Mouse (Mus musculus) yolk sac, embryonic 10.5 days (tissue): Measurements from ENCODE around the gene Slc4a4.

Experiments used
- DNase-seq: peaks from one replicate; pipeline ENCODE4 v3.0.0-alpha.2; 2017; ENCODE audit warnings: low spot score

The Slc4a4 gene

DNA sequence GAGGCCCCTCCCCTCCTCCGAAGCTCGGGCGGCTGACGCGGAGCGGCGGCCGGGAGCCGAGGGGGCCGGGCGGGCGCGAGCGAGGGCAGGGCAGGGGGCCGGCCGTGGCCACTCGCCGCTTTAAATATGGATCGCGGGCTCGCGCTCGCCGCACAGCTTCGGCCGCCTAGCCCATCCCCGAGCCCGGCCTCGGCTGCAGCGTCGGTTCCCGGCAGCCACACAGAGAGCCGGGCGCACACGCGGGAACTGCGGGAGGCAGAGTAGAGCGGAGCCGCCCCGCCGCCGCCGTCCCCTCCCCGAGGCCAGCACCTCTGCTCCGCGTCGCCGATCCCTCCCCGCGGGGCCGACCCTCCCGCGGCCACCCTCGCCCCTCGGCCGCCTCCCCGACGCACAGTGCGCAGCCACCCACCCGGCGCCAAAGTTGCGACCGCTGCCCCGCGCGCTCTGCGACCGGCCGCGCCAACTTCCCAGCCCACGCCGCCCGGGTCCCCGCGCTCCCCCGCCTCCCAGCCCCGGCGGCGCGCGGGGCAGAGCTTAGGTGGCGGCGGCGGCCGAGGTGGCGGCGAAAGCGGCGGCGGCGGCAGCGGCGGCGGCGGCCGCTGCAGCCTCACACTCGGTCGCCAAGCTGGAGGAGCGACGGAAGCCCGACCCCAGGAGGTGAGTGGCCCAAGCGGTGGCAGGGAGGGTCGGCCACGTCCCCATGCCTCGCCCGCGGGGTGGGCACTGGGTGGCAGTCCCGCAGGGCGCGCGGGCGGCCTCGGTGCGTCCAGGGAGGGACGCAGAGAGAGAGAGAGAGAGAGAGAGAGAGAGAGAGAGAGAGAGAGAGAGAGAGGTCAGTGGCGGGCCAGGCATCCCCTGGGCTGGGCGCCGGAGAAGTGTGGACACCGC is at the start of gene Slc4a4:
TSS of gene Slc4a4 (plus strand) at position 151 of the 888 bp plus-strand sequence.
- peak; percentile 69 for DNase-seq

DNA sequence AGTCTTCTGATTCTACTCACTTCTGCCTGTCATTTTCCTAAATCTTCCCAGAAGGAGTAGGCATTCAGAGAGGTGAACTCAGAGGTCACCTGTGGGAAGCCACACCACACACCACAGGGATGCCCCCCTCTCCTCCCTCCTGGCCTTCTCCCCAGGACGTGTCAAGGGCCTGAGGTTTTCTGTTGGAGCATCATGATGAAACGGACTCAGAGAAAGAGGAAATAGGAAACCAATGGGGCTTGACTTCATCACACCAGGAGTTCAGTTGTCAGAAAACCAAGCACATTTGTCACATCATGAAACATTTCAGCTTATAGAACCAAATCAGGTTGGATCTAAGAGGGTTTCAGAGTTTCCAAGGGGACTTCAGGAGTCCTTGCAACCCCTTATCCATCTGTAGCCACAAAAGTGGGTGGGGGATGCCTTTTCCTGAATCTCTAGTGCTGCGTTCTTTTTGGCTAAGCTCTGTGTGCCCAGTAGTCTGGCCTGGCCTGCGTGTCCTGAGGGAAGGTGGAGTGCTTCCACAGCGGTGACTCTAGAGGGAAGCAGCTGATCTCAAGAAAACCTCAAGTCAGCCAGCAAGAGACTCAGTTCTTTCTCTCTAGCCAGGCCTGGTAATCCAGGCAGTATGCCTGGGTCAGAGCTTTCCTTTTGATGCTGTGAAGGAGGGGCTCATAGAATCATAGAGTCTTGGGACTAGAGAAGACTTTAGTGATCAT is 46.4 kb upstream of the Slc4a4 start:
- no peak for DNase-seq

GRCm38 (mm10) chr5:88857311-88857710 is 29.3 kb upstream of the Slc4a4 start:
- DNase-seq, result no peak

GRCm38 (mm10) chr5:88857801-88858200 is 28.8 kb upstream of the Slc4a4 start:
- no peak for DNase-seq

DNA sequence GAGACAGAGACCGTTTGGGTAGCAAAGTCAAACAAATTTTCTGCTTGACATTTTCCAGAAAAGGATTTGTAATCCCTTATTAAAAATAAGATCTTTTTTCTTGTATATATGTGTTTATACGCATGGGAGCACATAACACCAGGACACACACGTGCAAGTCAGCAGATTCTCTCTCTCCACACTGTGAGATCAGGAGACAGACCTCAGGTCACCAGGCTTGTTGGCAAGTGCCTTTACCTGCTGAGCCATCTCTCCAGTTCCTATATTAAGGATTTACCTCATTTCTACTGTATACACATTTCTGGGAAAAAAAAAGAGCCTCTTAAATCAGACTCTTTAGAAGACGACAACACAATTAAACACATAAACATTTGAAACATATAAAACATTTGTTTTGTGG is 28.4 kb upstream of the Slc4a4 start:
- DNase-seq, result no peak

DNA sequence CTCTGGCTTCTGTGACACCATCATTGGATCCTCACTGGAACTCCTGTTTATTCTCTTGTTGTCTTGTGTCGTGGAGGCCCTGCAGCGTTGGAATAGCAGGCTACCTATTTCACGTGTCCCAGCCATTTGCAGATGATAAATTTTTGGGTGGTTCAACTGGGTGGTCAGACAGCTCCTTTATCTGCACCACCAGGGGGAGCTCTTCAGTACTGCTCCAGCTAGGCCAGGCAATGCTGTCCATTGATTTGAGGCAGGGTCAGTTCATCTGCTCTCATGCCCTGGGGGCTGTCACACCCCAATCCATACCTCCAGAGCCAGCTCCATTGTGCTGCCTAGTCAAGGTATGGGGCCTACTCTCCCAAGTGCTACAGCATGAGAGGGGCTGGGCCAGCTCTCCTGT is 24.5 kb upstream of the Slc4a4 start:
- DNase-seq, result no peak

- DNase-seq, result no peak
Observed at GRCm38 (mm10) chr5:88862794-88863193, 23.8 kb upstream of the Slc4a4 start.

DNA sequence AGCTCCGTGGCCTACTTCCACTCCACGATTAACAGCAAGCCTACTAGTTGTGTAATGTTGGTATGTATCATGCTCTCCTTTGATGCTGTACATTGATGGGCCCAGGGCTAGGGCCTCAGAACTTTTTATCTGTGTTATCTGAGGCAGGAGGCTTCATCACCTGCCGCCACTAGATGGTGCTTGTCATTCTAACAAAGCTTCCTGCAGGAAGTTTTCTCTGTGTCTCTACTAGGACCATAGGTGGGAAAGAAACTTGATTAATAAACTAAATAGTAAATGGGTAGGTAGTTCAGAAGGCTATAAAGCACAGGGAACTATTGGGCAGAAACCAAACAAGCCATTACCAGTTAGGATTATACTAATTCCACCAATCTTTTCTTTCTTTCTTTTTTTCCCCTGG is 2.5 kb upstream of the Slc4a4 start:
- peak; percentile 14 for DNase-seq

DNA sequence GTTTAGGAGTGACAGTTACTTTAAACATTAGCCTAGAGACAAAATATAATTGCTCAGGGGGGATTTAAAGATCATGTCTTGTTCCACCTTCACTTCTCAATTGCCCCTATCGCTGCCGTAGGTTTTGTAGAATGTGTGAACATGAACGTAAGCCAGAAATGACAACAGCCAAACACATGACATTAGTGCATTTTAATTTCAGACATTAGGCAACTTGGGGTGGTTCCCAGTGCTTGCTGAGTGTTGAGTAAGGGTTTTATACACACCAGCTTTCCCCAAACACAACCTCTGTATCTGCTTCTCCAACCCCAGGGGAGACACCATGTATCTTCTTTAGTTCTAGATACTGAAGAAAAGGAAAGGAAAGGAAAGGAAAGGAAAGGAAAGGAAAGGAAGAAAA is 1.1 kb upstream of the Slc4a4 start:
- no peak for DNase-seq

DNA sequence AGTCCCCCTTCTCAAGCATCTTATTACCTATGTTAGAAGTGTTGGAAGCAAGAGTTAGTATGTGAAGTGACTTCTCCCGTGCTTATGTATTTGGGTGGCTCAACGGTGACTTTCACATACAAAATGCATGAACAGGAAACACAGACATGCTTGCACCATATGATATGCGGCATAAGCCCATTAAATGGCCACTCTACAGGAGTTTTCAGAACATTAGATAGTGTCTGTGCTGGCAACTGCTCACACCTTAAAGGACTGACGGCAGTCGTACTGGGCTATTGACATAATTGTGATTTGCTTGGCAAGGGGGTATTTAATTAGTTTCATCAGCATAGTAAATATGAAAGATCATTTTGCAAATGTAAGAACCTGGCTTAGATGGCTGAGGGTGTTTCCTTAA is 674 bp upstream of the Slc4a4 start:
- no peak for DNase-seq

DNA sequence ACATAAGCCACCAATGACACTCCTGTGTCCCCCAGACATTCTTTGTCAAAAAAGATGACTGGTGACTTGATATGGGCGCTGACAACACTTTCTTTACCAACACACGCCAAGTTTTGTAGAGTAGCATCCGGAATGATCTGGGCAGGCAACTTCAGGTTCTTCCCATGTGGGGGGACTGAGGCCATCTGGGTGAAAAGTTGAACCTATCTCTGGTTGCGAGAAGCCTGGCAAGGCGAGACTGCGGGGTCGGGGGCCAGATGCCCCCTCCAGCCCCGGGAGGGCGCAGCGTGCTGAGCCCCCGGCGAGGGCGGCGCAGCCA is 310 bp upstream of the Slc4a4 start:
- DNase-seq, result no peak

- DNase-seq, result peak; percentile 9
Observed at GRCm38 (mm10) chr5:88887556-88888412, 1.2 kb downstream of the Slc4a4 start.

GRCm38 (mm10) chr5:88888413-88888700 is 1.7 kb downstream of the Slc4a4 start:
- DNase-seq, result no peak

DNA sequence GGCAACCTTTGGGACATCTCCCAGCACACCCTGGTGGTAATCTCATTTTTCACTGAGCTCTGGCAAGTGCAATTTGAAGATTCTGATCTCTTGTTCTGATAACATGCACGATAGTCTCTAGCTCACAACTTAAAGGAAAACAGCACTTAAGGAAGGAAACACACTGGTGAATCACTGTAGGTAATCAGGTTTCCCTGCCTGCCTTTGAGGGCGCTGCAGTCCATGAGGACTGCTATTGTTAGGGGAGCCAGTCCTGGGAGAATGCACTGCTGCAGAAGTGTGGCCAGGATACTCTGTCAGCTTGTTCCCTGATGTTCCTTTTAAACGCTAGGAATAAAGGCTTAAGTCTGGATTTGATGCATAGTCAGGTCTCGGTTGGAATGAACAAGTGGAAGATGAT is 2.7 kb downstream of the Slc4a4 start:
- no peak for DNase-seq

DNA sequence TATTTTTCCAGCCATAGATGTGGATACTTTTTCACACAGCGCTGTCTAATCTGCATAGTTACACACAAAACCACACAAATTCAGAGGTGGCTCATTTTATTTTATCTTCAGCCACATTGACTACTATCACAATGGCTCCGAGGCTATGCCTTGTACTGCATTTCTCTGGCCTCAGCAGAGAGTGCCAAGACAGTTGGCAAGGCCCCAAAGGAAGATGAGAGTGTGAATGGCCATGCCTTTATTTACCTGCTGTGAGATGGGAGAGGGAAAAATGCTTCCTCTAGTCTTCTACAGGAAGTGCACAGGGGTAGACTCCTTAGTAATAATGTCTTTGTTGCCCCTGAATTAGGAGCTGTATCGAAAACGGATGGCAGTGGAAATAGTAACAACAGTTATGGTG is 3.5 kb downstream of the Slc4a4 start:
- DNase-seq, result no peak

DNA sequence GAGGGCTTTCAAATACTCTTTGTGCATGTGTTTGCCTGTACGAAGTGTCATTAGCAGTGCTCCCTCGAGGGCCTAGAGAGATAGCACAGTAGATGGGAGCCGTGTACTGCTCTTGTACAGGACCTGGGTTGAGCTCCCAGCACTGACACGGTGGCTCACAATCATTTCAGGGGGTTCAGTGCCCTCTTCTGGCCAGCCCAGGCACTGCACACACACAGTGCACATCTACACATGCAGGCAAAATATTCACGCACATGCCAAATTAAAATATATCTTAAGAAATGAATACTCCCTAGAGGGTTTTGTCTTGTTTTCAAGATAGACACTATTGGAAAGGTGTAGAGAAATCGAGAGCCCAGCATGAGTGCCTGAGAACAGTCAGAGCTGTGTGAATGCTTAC is 10.0 kb downstream of the Slc4a4 start:
- DNase-seq, result no peak

DNA sequence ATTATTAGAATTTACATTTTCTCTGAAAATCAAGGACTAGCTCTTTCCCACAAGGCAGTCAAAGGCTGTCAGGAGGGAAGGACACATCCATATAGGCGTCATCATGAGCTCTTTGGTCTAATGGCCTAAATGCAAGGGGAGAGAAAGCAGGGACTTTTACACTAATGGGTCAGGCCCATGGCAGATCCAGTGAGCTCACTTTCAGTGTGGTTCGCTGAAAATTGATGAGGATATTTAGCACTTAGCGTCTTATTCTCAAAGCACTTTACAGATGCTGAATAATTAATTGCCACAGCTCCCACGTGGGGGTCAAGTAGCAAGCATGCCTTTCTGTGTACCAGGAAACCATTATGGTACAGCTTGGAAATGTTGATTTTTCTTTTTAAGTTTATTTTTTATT is 16.5 kb downstream of the Slc4a4 start:
- DNase-seq, result no peak

GRCm38 (mm10) chr5:88903526-88903925 is 16.9 kb downstream of the Slc4a4 start:
- DNase-seq, result no peak

DNA sequence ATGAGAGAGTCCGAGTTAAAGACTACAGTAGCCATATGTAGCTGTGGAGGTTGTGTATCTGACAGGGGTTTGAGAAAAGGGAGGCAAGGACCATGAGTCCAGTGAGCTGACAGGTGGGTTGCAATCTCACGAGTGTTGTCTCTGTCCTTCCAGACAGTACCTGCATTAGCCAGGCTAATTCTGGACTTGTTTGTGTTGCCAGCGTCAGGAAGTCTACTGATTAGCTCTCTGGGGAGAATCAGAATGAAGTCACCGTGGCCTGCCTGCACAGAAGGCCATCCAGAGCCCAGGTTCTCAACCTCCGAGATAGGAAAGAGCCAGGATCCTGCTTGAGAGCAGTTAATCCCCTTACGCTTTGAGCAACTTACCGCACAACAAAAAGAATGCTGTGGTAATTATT is 18.2 kb downstream of the Slc4a4 start:
- no peak for DNase-seq

DNA sequence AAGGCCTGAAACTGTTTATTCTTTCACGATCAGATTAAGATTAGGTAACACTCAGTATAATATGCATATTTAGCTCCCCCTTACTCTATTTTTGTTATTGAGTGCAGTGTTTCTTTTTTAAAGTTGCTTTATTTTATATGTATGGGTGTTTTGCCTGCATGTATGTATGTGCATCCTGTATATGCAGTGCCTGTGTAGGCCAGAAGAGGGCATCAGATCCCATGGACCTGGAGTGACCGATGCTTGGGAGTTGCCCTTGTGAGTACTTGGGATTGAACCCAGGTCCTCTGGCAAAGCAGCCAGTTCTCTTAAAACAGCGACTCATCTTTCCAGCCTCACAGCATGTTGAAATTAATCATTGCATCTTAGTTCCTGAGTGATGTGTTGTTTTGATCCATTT is 21.0 kb downstream of the Slc4a4 start:
- no peak for DNase-seq

GRCm38 (mm10) chr5:88912629-88913028 is 26.0 kb downstream of the Slc4a4 start:
- no peak for DNase-seq

DNA sequence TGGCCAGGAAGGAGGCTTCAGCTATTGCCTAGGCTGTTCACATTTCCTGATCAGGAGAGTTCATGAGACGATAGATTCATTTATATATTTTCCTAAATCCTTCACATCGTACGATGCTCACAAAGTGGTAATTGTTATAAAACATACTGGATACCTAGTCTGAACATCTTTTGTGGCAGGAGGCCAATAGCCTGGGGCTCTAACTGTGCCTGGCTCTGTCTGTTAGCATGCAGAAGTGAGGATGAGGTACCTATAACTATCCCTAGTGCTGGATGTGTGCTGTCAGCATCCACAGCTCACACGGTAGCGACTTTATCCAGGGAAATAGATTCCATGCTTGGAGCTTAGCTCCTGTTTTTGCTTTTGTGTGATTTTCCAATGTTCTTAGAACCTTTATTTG is 28.5 kb downstream of the Slc4a4 start:
- no peak for DNase-seq

GRCm38 (mm10) chr5:88916501-88916971 is 29.9 kb downstream of the Slc4a4 start:
- DNase-seq, result no peak
